Comparison of ENCODE assay signal across 30 mouse cellular contexts in genomic region chr17:44945333-44945732, GRCm38 (mm10).
DNase-seq lines count a peak whose midpoint lies in the region; ATAC-seq and TF ChIP-seq lines count a peak whose summit lies in the region.
"Had no signal": no experiment of that assay in that cellular context is flagged by ENCODE, and none has a peak within 500 bp of the region (broad histone marks: within the 10 kb centered on the region; RNA-seq: fewer than 3 reads in every experiment).

No protein-coding gene starts in this region.

- WGBS in liver, postnatal 0 days (ENCODE audit: insufficient replicate concordance), result 61% methylated on average over 5 of the region's 5 CpGs
- WGBS in liver, embryonic 12.5 days (ENCODE audit: insufficient replicate concordance), result 70% methylated on average over 5 of the region's 5 CpGs

- TF ChIP-seq EP300 in liver, postnatal 0 days (IDR thresholded peaks at IDR 0.05; ENCODE audit: low read depth), result 0 out of 2 replicates have a peak, but pooled peaks have one; percentile 31

- peak; percentile 53; the same call in 1 of the 2 replicates for ATAC-seq in liver, postnatal 0 days
- no peak for ATAC-seq in liver, embryonic 12.5 days
- peak; percentile 73 for ATAC-seq in megakaryocyte, adult 5-6 weeks (ENCODE audit: poor library complexity, severe bottlenecking)
- ATAC-seq: CD4-positive, CD25-positive, alpha-beta regulatory T cell, adult 4 months; forebrain, postnatal 0 days; intestine, postnatal 0 days; lung, postnatal 0 days; midbrain, embryonic 15.5 days had no signal

- H3K27ac ChIP-seq in liver, postnatal 0 days (ENCODE audit: low read depth), result no peak overlapping the region
- H3K27ac ChIP-seq in liver, embryonic 12.5 days, result no peak overlapping the region
- no peak overlapping the region for H3K27ac ChIP-seq in left cerebral cortex, adult 2 months
- H3K27ac ChIP-seq: embryonic facial prominence, embryonic 12.5 days; hindbrain, embryonic 14.5 days; kidney, embryonic 15.5 days; macrophage; midbrain, embryonic 10.5 days; midbrain, embryonic 15.5 days; neural tube, embryonic 15.5 days had no signal

- H3K9me3 ChIP-seq in liver, postnatal 0 days (ENCODE audit: low read length), result no peaks in the 10 kb centered on the region
- H3K9me3 ChIP-seq in liver, embryonic 12.5 days (replicated peaks), result no peaks in the 10 kb centered on the region
- H3K9me3 ChIP-seq: embryonic facial prominence, embryonic 12.5 days; kidney, embryonic 15.5 days; midbrain, embryonic 10.5 days; midbrain, embryonic 15.5 days; neural tube, embryonic 15.5 days had no signal

- intact Hi-C loops in left cerebral cortex, adult 2 months (cut with DNase I), result loop anchor here (10.0 kb wide), 2 partner anchors 491 to 681 kb away; no protein-coding TSS in a partner anchor

- no peak overlapping the region for H3K4me2 ChIP-seq in liver, postnatal 0 days (ENCODE audit: low read depth, low read length)
- no peak overlapping the region for H3K4me2 ChIP-seq in liver, embryonic 12.5 days
- H3K4me2 ChIP-seq: embryonic facial prominence, embryonic 12.5 days; heart, embryonic 11.5 days; hindbrain, embryonic 14.5 days; kidney, embryonic 15.5 days; midbrain, embryonic 15.5 days; neural tube, embryonic 15.5 days had no signal

- no peak for TF ChIP-seq CTCF in liver, postnatal 0 days (IDR thresholded peaks at IDR 0.05; ENCODE audit: low read depth)
- TF ChIP-seq CTCF in left cerebral cortex, adult 2 months (IDR thresholded peaks at IDR 0.05), result no peak

- no peaks in the 10 kb centered on the region for H3K27me3 ChIP-seq in liver, postnatal 0 days (ENCODE audit: insufficient read depth, low read length)
- no peaks in the 10 kb centered on the region for H3K27me3 ChIP-seq in liver, embryonic 12.5 days (replicated peaks)
- H3K27me3 ChIP-seq: embryonic facial prominence, embryonic 12.5 days; kidney, embryonic 15.5 days; midbrain, embryonic 15.5 days; neural tube, embryonic 15.5 days had no signal

- peak; percentile 50 for DNase-seq in adrenal gland, adult 8-10 months
- DNase-seq in adrenal gland, postnatal 4 days (ENCODE audit: low spot score in 2 of 2), result no peak
- no peak for DNase-seq in liver, postnatal 0 days
- peak; percentile 17 to 20 for DNase-seq in adrenal gland, postnatal 36 days
- DNase-seq in spleen, postnatal 14 days (ENCODE audit: low spot score in 2 of 2), result no peak
- no peak for DNase-seq in left cerebral cortex, adult 2 months (ENCODE audit: extremely low spot score in 1 of 2, low spot score in 2 of 2)
- DNase-seq: cerebellum, adult 11-12 months; cerebellum, adult 9-11 months; embryo, embryonic 11 days; forebrain, postnatal 0 days; gastrocnemius, postnatal 10 days; heart, postnatal 4 days; kidney, postnatal 25 days; left cerebral cortex, postnatal 4 days; right cerebral cortex, postnatal 4 days; thymus, adult 2 months; thymus, postnatal 36 days had no signal

- H3K9ac ChIP-seq in liver, postnatal 0 days (replicated peaks), result no peak overlapping the region
- H3K9ac ChIP-seq in liver, embryonic 12.5 days, result no peak overlapping the region
- H3K9ac ChIP-seq: embryonic facial prominence, embryonic 12.5 days; forebrain, postnatal 0 days; hindbrain, embryonic 14.5 days; kidney, embryonic 15.5 days; midbrain, embryonic 15.5 days; neural tube, embryonic 15.5 days had no signal

- no peaks in the 10 kb centered on the region for H3K36me3 ChIP-seq in liver, postnatal 0 days (replicated peaks; ENCODE audit: insufficient read depth, low read length)
- no peaks in the 10 kb centered on the region for H3K36me3 ChIP-seq in liver, embryonic 12.5 days
- H3K36me3 ChIP-seq: embryonic facial prominence, embryonic 12.5 days; kidney, embryonic 15.5 days; midbrain, embryonic 10.5 days; midbrain, embryonic 15.5 days; neural tube, embryonic 15.5 days had no signal

- H3K4me1 ChIP-seq in liver, postnatal 0 days (ENCODE audit: insufficient read depth), result no peaks in the 10 kb centered on the region
- no peaks in the 10 kb centered on the region for H3K4me1 ChIP-seq in liver, embryonic 12.5 days
- H3K4me1 ChIP-seq: kidney, embryonic 15.5 days; midbrain, embryonic 10.5 days; midbrain, embryonic 15.5 days; neural tube, embryonic 15.5 days had no signal

- no peak overlapping the region for H3K4me3 ChIP-seq in liver, postnatal 0 days (ENCODE audit: low read depth, low read length)
- H3K4me3 ChIP-seq in liver, embryonic 12.5 days, result no peak overlapping the region
- H3K4me3 ChIP-seq in left cerebral cortex, adult 2 months, result no peak overlapping the region
- H3K4me3 ChIP-seq: embryonic facial prominence, embryonic 12.5 days; kidney, embryonic 15.5 days; midbrain, embryonic 10.5 days; midbrain, embryonic 15.5 days; neural tube, embryonic 15.5 days had no signal

Comparison
In these comparisons a context has a peak if more than half of its experiments do, and no peak if none do; other contexts are left out.
1. DNase-seq: peak in adrenal gland, adult 8-10 months (single experiment) and adrenal gland, postnatal 36 days (2 of 2); none in adrenal gland, postnatal 4 days (0 of 2), liver, postnatal 0 days (single experiment), spleen, postnatal 14 days (0 of 2) and left cerebral cortex, adult 2 months (0 of 2).